Mouse (Mus musculus): ENCODE measurements around the gene Tnnc2.

The Tnnc2 gene

DNA sequence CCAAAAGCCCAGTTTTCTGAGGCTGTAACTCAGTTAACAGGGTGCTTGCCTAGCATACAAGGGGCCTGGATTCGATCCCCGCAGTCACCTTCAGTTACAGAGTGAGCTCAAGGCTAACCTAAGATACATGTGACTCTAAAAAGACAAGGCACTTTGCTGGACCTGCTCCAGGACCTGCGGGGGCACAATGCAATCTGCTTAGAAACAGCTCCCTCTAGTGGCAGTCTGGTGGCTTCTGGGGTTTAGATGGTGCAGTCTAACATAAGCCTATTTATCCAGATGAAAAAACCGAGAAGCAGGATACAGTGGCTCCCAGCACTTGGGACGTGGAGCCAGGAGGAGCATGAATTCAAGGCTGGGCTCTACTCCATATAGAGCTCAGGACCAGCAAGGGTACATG lies 14.5 kb upstream of the Tnnc2 start:
- peak; percentile 80 to 87 for DNase-seq

DNA sequence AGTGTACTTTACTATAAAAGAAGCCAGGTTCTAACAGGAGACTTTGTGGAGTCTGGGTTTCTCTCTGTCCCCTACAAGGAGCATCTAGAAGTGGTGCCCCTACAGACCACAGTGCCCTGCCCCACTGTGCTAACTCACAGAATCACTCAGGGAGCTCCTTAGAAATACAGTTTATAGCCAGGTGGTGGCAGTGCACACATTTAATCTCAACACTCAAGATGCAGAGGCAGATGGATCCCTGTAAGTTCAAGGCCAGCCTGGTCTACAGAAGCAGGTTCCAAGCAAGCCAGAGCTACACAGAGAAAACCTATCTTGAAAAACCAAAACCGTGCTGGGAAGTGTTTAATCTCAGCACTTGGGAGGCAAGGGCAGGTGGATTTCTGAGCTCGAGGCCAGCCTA lies 14.0 kb upstream of the Tnnc2 start:
- peak in 1 of 2 experiments; percentile 20 for DNase-seq

DNA sequence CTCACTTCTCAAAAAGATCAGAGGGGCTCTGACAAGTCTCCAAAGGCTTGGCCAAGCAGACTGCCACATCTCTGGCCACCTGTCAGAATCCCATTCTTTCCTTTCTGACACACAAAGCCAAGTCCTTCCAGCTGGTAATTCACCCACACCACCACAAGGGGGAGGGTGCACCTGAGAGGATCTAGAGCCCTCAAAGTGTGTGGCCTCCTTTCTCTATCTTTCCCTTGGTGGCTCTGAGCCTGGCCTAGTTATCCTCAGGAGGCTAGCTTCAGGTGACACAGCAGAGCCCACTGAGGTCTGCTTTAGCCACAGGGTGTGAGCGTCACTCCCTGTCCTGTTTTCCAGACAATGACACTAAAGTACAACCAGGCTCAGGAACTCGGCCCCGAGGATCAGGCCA lies 13.5 kb upstream of the Tnnc2 start:
- peak; percentile 61 to 67 for DNase-seq

DNA sequence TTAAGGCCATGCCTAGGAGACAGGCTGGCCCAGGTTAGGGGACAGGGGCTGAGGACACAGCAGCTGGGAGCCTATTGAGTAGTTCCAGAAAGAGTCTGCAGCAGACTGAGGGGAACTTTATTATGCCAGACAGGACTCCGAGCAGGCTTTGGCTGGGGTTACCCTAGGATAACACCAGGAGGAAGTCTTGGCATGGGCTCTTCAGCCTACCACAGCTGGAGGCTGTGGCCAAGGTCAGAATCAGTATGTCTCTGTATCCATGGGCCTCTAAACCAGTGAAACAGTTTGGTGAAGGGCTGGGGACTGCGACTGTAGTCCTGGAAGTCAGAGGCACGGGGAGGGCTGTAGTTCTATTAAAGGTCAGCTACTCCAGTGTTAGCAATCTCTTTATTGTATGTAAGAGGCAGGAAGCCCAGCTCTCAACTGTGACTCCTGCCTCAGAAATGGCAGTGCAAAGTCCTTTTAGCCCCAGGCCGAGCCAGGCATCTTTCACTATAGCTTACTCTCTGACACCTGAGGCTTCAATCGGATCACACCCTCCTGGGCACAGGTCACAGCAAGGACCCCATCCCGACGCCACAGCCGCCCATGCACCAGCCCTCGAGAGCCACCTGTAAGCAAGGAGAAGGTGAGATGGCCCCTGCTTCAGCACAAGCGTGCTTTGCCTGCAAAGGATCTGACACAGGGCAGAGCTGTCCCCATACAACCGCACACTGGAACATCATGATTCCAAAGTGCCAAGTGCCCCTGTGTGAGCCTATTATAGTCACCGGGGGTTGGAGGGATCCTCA lies 12.8 kb upstream of the Tnnc2 start:
- no peak for DNase-seq

DNA sequence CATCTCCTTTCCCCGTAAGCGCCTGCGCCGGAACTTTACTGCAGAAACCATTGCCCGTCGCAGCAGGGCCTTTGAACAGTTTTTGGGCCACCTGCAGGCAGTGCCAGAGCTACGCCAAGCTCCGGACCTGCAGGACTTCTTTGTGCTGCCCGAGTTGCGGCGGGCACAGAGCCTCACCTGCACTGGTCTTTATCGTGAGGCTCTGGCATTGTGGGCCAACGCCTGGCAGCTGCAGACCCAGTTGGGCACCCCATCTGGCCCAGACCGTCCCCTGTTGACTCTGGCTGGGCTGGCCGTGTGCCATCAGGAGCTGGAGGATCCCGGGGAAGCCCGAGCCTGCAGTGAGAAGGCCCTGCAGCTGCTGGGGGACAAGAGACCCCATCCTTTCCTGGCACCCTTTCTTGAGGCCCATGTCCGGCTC lies 12.1 kb upstream of the Tnnc2 start:
- DNase-seq: no peak

DNA sequence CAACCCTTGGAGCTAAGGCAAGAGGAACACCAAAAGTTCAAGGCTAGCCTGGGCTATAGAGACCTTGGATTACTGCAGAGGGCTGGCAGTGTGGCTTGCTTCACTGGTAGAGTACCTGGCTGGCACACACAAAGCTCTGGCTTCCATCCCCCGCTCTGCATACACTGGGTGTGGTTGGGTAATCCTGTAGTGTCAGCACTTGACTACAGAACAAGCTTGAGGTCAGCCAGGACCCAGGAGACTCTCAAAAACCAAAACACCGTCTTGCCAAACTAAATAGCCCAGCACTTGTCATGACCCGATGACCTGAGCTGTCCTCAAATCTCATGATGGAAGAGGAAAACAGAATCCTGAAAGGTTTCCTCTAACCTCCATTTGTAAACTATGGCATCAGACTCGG lies 10.7 kb upstream of the Tnnc2 start:
- DNase-seq: peak; percentile 51 to 67

DNA sequence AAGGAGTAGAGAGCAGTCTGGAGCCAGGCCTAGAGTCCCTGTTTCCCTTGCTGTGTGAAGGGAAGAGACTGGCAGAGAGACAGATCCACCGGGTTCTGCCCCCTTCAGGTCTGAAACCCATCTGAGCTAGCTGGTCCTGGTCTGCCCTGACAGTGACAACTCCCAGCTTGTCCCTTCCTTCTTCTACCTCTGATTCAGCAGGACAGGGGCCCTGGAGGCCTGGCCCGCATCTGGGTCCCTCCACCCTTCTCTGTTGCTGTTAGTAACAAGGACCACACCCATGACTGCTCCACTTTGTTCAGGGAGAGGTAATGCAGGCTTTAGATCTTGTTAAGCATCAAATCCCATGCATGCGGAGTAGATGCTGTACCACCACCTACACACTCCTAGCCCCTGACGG lies 8.6 kb upstream of the Tnnc2 start:
- DNase-seq: no peak

DNA sequence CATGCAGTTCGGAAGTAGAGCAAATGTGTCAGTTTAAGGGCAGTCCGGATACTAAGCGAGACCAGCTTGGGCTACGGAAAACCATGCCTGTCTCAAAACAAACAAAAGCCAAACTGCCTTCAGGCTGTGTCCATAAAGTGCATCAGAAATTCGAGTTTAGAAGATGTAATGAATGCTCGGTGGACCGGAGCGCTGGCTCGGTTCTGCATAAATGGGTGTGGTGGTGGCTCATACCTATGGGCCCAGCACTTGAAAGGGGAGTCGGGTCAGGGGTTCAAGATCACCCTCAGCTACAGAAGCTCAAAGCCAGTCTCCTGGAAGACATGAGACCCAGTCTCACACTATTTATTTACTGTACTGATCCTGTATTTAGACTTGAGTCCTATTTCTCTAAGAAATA lies 8.0 kb upstream of the Tnnc2 start:
- no peak for DNase-seq

DNA sequence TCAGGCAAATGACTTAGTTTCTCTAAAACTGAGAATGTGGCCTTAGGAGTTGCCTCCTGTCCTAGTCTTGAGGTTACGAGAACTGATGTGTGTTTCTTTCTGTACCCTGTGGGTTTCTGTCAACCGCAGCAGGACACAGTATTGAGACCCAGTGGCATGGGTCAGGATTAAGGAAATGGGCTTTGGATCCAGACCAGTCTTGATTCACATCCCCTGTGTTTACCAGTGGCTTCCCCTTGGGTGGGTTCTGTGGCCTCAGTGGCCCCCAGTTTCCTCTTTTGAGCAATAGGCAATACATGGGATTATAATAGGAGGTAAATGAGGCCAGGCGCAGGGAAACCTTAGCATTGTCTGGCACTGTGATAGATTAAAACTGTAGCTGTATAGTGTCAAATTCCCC lies 7.3 kb upstream of the Tnnc2 start:
- DNase-seq: no peak

DNA sequence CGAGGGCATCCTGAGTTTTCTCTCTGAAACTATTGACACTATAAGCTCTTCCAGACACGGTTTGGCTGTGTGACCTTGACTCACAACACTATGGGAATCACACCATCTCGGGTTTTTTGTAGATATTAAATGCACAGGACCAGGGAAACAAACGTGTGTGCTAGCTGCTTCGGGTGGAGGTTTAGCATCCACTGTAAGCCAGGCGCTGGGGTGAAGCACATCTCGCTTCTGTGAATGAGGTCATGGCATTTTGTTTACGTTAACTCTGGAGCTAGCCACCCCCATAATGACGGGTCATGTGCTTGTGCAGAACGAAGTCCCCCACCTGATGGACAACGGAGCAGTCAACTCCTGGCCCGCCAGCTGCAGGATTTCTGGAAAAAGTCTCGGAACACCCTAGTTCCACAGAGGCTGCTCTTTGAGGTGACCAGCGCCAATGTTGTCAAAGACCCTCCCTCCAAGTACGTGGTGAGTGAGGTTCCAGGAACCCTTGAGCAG lies 6.7 kb upstream of the Tnnc2 start:
- peak; percentile 35 to 44 for DNase-seq

DNA sequence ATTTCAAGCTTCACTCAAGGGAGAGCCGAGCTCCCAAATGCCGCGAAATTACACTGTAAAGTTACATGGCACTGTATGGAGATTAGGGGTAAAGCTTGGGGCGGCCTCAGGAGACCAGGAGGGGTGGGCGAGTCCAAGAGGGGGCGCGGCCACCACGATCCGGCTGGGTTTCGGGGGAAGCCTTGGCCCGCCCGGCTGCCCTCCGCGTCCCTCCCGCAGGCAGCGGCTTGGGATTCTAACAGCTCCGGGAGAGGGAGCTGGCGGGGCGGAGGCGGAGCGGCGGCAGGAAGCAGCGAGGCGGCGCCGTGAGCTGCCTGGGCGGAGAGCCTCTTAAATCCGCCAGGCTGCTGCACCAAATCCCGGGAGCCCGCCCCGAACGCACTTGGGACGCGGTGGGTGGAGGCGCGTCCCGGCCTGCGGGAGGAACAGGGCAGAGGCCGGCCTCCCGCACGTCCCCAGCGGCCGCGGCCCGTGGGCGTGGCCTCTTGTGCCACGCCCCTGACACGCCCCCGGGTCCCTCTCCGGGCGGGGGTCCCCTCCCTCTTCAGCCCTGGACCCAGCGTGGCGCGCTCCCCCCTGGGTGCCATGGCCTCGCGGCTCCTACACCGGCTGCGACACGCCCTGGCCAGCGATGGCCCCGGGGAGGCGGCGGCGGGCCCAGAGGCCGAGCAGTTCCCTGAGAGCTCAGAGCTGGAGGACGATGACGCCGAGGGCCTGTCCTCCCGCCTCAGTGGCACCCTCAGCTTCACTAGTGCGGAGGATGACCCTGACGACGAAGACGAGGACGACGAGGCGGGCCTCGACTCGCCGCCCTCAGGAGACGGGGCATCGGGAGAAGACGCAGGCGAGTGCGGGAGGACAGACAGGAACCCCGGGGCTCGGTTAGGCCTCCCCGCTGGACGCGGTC lies 6.0 kb upstream of the Tnnc2 start, which contains the start of gene Snx21:
Gene Snx21, plus strand, starts transcription at position 343 of the 907 bp plus-strand sequence.
- peak; percentile 90 to 96 for DNase-seq

DNA sequence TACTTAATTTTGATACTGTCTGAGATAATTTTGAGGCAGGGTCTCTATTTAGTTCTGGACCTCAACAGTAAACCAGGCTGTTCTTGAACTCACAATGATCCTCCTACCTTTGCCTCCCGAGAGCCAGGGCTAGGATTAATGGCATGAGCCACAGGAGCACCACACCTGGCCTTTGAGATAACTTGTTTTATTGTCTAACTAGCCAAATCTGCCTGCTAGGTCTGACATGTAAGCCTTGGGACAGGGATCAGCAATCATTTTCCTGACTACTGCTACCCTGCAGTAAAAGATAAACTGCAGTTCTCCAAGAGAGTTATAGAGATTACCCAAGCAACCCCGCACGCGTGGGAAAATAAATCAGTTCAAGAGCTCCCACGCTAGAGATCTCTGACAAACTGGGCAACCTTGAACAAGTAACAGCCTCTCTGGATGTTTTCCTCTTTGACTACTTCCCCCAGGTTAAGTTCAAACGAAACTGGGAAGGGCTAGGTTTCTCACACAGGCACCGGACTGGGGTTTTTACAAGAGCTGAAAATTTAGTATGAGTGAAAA lies 5.2 kb upstream of the Tnnc2 start:
- peak in 1 of 2 experiments; percentile 15 for DNase-seq

DNA sequence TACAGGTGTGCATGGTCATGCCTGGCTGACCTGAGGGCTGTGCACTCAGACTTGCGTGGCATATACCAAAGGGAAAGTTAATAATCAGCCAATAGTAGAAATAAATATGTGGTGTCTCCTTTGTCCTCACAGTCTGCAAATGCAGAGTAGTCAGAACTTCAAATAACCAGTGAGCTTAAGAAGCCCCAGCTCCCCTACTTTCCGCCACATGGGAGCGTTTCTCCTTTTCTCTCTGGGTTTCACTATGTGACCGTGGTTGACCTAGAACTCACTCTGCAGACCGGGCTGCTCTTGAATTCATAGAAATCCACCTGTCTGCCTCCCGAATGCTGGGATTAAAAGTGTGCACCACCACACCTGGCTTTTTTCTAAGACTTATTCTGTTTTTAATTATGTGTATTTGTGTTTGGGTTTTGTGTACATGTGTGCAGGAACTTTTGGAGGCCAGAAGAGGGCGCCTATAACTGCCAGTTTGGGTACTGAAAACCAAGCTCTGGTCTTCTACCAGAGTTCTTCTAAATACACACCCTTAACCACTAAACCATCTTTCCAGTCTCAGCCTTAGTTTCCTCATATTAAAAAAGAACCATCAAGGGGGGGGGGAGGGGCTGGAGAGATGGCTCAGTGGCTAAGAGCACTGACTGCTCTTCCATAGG lies 4.3 kb upstream of the Tnnc2 start:
- no peak for DNase-seq

DNA sequence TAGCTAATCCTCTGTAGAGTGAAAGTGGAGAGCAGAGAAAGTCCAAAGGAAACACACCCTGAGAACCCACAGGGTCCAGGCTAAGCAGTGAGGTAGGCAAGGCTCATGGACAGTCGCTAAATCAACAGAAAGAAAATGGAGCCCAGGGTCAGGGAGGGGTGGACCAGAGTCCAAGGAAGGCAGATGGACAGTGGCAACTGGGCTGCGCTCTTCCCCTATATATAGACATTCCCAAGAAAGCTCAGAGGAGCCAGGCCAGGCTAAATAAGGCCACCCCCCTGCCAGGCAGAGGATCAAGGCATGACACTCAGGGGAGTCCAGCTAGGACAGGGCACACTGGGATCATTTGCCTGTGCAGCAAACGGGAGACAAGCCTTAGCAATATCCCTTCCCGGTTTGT lies 2.1 kb upstream of the Tnnc2 start:
- DNase-seq: no peak

DNA sequence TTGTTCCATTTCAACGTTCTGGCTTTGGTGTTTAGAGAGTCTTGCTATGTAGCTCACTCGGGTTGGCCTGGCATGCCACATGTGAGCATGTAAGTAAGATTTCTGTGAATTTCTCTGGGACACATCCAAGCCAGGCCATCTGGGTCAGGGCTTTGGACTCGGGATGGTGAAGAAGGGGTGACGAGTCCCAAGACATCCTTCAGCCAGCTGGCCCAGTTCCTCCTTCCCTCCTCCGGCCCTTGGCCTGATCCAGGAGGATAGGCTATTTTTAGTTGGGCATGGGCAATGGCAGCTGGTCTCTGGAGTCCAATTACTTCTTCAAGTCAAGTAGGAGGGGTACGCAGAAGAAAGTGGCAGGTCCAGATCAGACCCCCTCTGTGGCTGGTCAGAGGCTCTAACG lies 958 bp downstream of the Tnnc2 start:
- DNase-seq: no peak

DNA sequence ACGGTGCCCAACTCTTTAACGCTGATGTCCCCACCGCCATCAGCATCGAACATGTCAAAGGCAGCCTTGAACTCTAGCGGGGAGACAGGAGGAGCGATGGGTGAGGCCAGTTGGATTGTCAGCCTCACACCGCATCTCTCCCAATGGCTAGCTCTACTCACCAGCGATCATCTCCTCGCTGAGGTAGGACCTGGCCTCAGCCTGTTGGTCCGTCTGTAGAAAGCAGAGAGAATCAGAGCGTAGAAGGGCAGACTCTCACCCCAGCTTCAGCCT lies 1.8 kb downstream of the Tnnc2 start:
- no peak for DNase-seq

DNA sequence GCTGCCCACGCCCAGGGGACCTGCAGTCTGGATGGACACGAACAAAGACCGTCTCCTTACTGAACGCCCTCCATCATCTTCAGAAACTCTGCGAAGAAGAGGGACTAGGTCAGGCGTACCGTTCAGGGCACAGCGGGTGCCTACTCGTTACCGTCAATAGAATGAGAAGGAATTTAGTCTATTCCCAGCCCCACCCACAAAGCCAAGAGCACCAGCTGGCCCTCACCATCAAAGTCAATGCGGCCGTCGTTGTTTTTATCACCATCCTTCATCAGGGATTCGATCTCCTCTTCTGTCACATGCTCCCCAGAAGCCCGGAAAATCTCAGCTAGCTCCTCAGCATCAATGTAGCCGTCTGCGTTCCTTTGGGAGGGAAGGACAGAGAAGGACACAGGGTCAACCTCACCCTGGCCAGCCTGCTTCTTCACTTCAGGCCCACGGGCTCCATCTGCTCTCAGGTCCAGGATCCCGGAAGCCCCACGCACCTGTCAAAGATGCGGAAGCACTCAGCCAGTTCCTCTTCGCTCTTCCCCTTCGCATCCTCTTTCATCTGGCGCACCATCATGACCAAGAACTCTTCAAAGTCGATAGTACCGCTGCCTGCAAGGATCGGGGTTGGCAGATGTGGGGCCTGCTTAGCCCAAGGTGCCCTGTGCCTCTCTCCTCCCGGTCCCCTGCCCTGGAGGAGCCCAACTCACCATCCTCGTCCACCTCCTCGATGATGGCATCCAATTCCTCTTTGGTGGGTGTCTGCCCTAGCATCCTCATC lies 2.3 kb downstream of the Tnnc2 start:
- DNase-seq: no peak

DNA sequence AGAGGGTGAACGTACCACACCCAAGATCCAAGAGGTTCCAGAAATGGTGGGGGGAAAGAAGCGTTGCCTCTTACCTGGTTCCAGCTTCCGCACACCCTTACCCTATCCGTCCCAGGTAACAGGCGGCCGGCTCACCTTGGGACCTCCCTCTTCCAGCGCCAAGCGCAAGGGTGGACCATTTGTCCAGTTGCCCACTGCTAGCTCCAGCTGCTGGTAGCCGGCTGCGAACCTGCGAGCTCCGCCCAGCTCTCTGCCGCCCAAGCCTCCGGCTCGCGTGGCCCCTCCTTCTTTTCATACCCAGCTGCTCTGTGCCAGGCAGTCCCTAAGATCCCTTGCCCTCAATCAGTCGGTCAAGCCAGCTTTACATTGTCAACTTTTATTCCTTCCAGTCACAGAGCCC lies 3.0 kb downstream of the Tnnc2 start:
- no peak for DNase-seq

DNA sequence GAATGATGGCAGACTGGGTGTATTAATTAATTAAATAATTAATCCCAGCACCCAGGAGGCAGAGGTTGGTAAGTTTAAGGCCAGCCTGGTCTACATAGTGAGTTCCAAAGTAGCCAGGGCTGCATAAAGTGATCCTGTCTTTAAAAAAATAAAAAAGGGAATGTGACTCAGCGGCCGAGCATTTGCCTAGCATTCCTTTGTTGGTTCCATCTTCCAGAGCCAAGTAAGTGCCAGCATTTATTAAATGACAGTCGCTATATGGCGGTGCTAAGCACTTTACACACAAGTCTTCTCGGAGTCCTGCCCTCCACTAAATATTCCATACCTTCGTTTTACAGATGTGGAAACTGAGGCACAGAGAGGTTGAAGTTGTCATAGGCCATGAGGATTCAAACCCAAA lies 3.6 kb downstream of the Tnnc2 start:
- DNase-seq: no peak

DNA sequence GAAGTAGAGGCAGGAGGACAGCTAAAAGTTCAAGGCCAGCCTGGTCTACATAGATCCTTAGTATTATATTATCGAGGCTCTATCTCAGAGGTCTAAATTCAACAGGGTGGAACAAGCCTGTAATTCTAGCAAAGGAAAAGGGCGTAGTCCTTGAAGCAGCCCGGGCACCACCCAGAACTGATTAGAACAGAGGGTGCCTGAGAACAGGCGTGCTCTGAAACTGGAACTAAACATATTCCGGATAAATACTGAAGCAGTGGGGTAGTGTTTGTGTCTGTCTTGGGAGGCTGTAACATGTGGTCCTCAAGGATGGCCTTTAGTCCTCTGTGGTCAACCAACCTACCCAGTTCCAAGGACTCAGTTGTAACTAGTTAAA lies 5.8 kb downstream of the Tnnc2 start:
- DNase-seq: no peak

DNA sequence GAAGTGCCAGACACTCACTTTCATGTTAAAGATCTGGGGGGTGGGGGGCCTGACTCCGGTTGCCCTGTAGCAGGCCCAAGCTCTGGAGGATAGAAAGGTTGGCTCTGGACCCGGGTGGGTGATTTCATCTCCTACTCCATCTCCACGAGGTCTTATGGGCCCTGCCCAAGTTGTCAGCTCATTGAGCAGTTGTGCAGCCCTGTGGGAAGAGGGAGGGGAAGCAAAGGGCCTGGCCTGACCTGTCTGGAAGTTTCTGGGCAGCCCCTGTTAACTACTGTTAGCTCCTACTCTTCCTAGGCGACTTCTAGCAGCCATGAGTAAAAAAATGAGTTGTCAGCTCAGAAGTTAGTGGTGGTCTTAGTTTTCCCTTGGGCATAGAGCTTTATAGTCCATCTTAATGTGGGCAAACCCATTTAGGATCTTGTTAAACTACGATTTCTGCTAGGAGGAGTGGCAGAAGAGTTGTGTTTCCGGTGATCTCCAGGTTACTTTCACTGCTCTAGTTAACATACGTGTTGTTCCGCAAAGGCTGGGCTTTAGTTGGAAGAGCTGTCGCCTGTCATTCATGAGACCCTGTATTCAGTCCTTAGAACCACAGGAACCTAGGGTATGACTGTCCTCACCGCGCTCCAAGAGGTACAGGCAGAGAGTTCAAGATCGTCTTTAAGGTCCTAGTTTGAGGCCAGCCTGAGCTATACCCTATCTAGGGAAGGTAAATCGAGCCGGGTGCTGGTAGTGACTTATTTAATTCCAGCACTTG lies 6.4 kb downstream of the Tnnc2 start:
- DNase-seq: no peak

DNA sequence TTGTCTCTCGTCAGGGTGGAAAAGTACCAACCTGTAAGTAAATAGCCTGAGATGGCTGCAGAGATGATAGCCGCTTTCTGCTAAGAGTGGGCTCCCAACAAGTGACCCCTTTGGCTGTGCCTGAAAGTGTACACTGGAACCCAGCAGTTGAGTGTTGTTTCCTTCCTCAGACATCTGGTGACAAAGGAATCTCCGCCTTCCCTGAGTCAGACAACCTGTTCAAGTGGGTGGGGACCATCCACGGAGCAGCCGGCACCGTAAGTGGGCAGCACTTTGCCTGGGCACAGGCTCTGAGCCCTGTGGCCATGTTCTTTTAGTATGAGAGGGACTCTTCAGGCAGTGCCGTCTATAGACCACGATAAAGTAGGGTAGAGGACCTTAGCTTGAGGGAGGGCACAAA lies 8.6 kb downstream of the Tnnc2 start:
- no peak for DNase-seq
